Mouse (Mus musculus): ENCODE measurements around the gene Zfp773. TPM values are rescaled to one million over a fixed set of nuclear protein-coding genes. Genes with fewer than 3 reads are reported as not detected.

The Zfp773 gene
- polyA plus RNA-seq, 1 experiment, result 0.27 TPM

GRCm38 (mm10) chr7:7121602-7121980, 15.0 kb downstream of the Zfp773 start:
- no peak overlapping the region for H3K27ac ChIP-seq (ENCODE audit: insufficient read depth, low read depth, low read length)
- no peaks in the 10 kb centered on the region; the same call in 1 of the 2 replicates for H3K4me1 ChIP-seq (ENCODE audit: control insufficient read depth, insufficient read depth, low read length)
- H3K4me3 ChIP-seq (ENCODE audit: insufficient read depth, low read depth, low read length), result no peak overlapping the region; the same call in 1 of the 2 replicates
- DNase-seq, result no peak
- no peaks in the 10 kb centered on the region for H3K27me3 ChIP-seq (replicated peaks; ENCODE audit: control insufficient read depth, insufficient read depth, low read length)
- TF ChIP-seq CTCF (conservative IDR thresholded peaks at IDR 0.05; ENCODE audit: insufficient read depth, insufficient read length, low read depth, low read length) (no peak), POLR2A (IDR thresholded peaks at IDR 0.05; ENCODE audit: low read depth, low read length) (no peak)
- whole genome bisulfite sequencing, result 50% methylated on average over 6 of the region's 6 CpGs
- no peaks in the 10 kb centered on the region for H3K36me3 ChIP-seq (ENCODE audit: control insufficient read depth, insufficient read depth, low read length)

DNA sequence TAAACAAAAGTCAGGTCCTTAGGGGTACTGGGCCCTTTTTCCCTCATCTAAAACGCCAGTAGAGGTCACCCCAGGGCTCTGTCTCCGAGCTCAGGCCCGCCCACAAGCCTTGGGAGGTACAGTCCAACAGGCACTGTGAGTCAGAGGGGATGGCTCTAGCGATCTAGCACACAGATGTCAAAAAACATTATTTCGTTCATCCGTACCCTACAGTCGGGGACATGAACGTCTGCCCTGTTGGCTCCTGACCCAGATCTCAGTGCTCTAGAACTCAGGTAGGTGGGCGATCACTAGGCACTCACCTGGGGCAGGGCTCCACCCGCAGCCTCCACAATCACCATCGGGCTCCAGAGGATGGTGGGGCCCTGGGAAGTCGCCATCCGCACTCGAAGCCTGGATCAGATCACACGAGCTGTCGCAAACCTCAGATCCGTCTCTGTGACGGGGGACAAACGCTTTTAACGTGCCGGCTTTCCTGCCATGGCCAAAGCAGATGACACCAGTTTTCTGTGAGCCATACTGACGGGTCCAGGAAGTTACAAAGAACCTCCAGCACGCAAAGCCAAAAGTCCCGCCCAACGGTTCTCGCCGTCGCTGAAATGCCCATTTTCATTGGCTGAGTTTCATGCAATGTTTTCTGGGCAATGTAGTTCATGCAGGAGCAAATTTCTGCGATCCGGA, 15.5 kb downstream of the Zfp773 start, which contains the start of gene Zfp954:
TSS of gene Zfp954 (minus strand) at position 568 of the 681 bp plus-strand sequence.
- no peaks in the 10 kb centered on the region for H3K27me3 ChIP-seq (replicated peaks; ENCODE audit: control insufficient read depth, insufficient read depth, low read length)
- no peaks in the 10 kb centered on the region for H3K36me3 ChIP-seq (ENCODE audit: control insufficient read depth, insufficient read depth, low read length)
- no peaks in the 10 kb centered on the region; the same call in 1 of the 2 replicates for H3K4me1 ChIP-seq (ENCODE audit: control insufficient read depth, insufficient read depth, low read length)
- peak; percentile 95 for DNase-seq
- TF ChIP-seq CTCF (conservative IDR thresholded peaks at IDR 0.05; ENCODE audit: insufficient read depth, insufficient read length, low read depth, low read length) (peak; percentile 40), POLR2A (IDR thresholded peaks at IDR 0.05; ENCODE audit: low read depth, low read length) (peak; percentile 50)
- H3K27ac ChIP-seq (ENCODE audit: insufficient read depth, low read depth, low read length), result peak within 1 kb of the TSS; percentile 19; the same call in 1 of the 2 replicates
- peak within 1 kb of the TSS; percentile 96 for H3K4me3 ChIP-seq (ENCODE audit: insufficient read depth, low read depth, low read length)
- WGBS, result under 1% methylated on average over 30 of the region's 30 CpGs

GRCm38 (mm10) chr7:7118441-7118840, 18.1 kb downstream of the Zfp773 start:
- Histone ChIP-seq H3K27me3 (replicated peaks; ENCODE audit: control insufficient read depth, insufficient read depth, low read length) (no peaks in the 10 kb centered on the region), H3K4me1 (ENCODE audit: control insufficient read depth, insufficient read depth, low read length) (no peaks in the 10 kb centered on the region; the same call in 1 of the 2 replicates), H3K36me3 (ENCODE audit: control insufficient read depth, insufficient read depth, low read length) (no peaks in the 10 kb centered on the region), H3K27ac (ENCODE audit: insufficient read depth, low read depth, low read length) (no peak overlapping the region), H3K4me3 (ENCODE audit: insufficient read depth, low read depth, low read length) (no peak overlapping the region)
- TF ChIP-seq CTCF (conservative IDR thresholded peaks at IDR 0.05; ENCODE audit: insufficient read depth, insufficient read length, low read depth, low read length), result no peak
- no peak for TF ChIP-seq POLR2A (IDR thresholded peaks at IDR 0.05; ENCODE audit: low read depth, low read length)
- DNase-seq, result no peak
- 76% methylated on average over 2 of the region's 2 CpGs for WGBS

- Histone ChIP-seq H3K4me3 (ENCODE audit: insufficient read depth, low read depth, low read length) (no peak overlapping the region), H3K27me3 (replicated peaks; ENCODE audit: control insufficient read depth, insufficient read depth, low read length) (no peaks in the 10 kb centered on the region; the same call in 1 of the 2 replicates), H3K4me1 (ENCODE audit: control insufficient read depth, insufficient read depth, low read length) (no peaks in the 10 kb centered on the region), H3K36me3 (ENCODE audit: control insufficient read depth, insufficient read depth, low read length) (no peaks in the 10 kb centered on the region), H3K27ac (ENCODE audit: insufficient read depth, low read depth, low read length) (no peak overlapping the region)
- TF ChIP-seq CTCF (conservative IDR thresholded peaks at IDR 0.05; ENCODE audit: insufficient read depth, insufficient read length, low read depth, low read length) (no peak), POLR2A (IDR thresholded peaks at IDR 0.05; ENCODE audit: low read depth, low read length) (no peak)
- WGBS, result 97% methylated on average over 7 of the region's 7 CpGs
- no peak for DNase-seq
Observed at GRCm38 (mm10) chr7:7108501-7108900, 28.1 kb downstream of the Zfp773 start.

Other genes starting within 250 kb of the Zfp773 start
- not detected in 2 replicates for gene Aurkc, start 141.5 kb downstream of the Zfp773 start, polyA plus RNA-seq (2012; rRNA removed)
- 7.5 and 7.6 TPM in 2 replicates for gene Zfp954, start 15.3 kb downstream of the Zfp773 start, polyA plus RNA-seq (2012; rRNA removed)
- gene Zfp418, start 34.6 kb upstream of the Zfp773 start, polyA plus RNA-seq (2012; rRNA removed), result 0.88 and 0.95 TPM in 2 replicates
- 1.8 and 2.4 TPM in 2 replicates for gene Zfp772, start 73.2 kb upstream of the Zfp773 start, polyA plus RNA-seq (2012; rRNA removed)
- 0.46 and 1.1 TPM in 2 replicates for gene Vmn2r29, start 110.6 kb upstream of the Zfp773 start, polyA plus RNA-seq (2012; rRNA removed)
- gene Gm45844, start 141.5 kb upstream of the Zfp773 start, polyA plus RNA-seq (2012; rRNA removed), result 2.4 and 2.6 TPM in 2 replicates
- gene Clcn4, start 164.1 kb upstream of the Zfp773 start, polyA plus RNA-seq (2012; rRNA removed), result 33.5 and 35.6 TPM in 2 replicates
- gene Vmn2r30, start 200.9 kb upstream of the Zfp773 start, polyA plus RNA-seq (2012; rRNA removed), result not detected in 2 replicates
- not detected in 2 replicates for gene Gm45783, start 237.8 kb upstream of the Zfp773 start, polyA plus RNA-seq (2012; rRNA removed)